Mouse (Mus musculus) left cerebral cortex, postnatal 25 days (tissue): ENCODE measurements around the gene Mthfr. TPM values are rescaled to one million over a fixed set of nuclear protein-coding genes. Genes with fewer than 3 reads are reported as not detected.

Experiments
- DNase-seq, 2 experiments: peaks; one replicate each; pipeline ENCODE4 v3.0.0; 2022; ENCODE audit warnings: low spot score in 2 of 2, mixed read lengths in 1 of 2
- intact Hi-C: fragments of 180-260 bp; cut with DNase I; formaldehyde crosslinking; loops from one replicate; pipeline ENCODE4 v1.15.1; 2025
- total RNA-seq, 2 experiments: library from RNA; stranded (reverse); gene quantifications; 2 replicates each; pipeline ENCODE4 v1.2.3; 2021

Mthfr gene
- total RNA-seq, 2 experiments from 2014 or later, result 27.1 to 30.5 TPM

- intact Hi-C loops, result no loop called here
- no peak for DNase-seq
Observed at GRCm38 (mm10) chr4:148085131-148085906, 46.4 kb downstream of the Mthfr start.

GRCm38 (mm10) chr4:148085907-148086305 lies 47.0 kb downstream of the Mthfr start:
- intact Hi-C loops, result no loop called here
- no peak for DNase-seq

GRCm38 (mm10) chr4:148087091-148087906 lies 48.4 kb downstream of the Mthfr start:
- intact Hi-C loops, result no loop called here
- no peak for DNase-seq

GRCm38 (mm10) chr4:148087907-148088527 lies 49.1 kb downstream of the Mthfr start, which contains the start of gene Agtrap:
Gene Agtrap (minus strand): TSS chr4:148088031.
- DNase-seq, result peak; percentile 93 to 96
- intact Hi-C loops, result no loop called here

- intact Hi-C loops, result no loop called here
- no peak for DNase-seq
Observed at GRCm38 (mm10) chr4:148089166-148089565, 50.3 kb downstream of the Mthfr start.

GRCm38 (mm10) chr4:148091181-148091580 lies 52.3 kb downstream of the Mthfr start:
- intact Hi-C loops, result no loop called here
- DNase-seq, result no peak

- intact Hi-C loops, result no loop called here
- no peak for DNase-seq
Observed at GRCm38 (mm10) chr4:148092551-148093271, 53.8 kb downstream of the Mthfr start.

- DNase-seq, result no peak
- intact Hi-C loops, result no loop called here
Observed at GRCm38 (mm10) chr4:148094161-148094560, 55.3 kb downstream of the Mthfr start.

GRCm38 (mm10) chr4:148095081-148095480 lies 56.2 kb downstream of the Mthfr start:
- DNase-seq, result no peak
- intact Hi-C loops, result no loop called here

- intact Hi-C loops, result no loop called here
- no peak for DNase-seq
Observed at GRCm38 (mm10) chr4:148097936-148098335, 59.1 kb downstream of the Mthfr start.

- intact Hi-C loops, result no loop called here
- DNase-seq, result no peak
Observed at GRCm38 (mm10) chr4:148098666-148099065, 59.8 kb downstream of the Mthfr start.

GRCm38 (mm10) chr4:148101801-148102527 lies 63.1 kb downstream of the Mthfr start:
- intact Hi-C loops, result no loop called here
- DNase-seq, result peak; percentile 68 to 80

- intact Hi-C loops, result no loop called here
- no peak for DNase-seq
Observed at GRCm38 (mm10) chr4:148104146-148104545, 65.3 kb downstream of the Mthfr start.

GRCm38 (mm10) chr4:148107621-148108291 lies 68.9 kb downstream of the Mthfr start:
- DNase-seq, result no peak
- intact Hi-C loops, result no loop called here

- intact Hi-C loops, result no loop called here
- no peak for DNase-seq
Observed at GRCm38 (mm10) chr4:148108565-148109100, 69.8 kb downstream of the Mthfr start.
